Mouse (Mus musculus) cerebellum, postnatal 10 days (tissue): Measurements from ENCODE around the gene Kcnmb1.

Experiments
- DNase-seq, 2 experiments: peaks; one replicate each; pipeline ENCODE4 v3.0.0; 2021; ENCODE audit warnings: mixed read lengths in 2 of 2

Gene Kcnmb1

GRCm38 (mm10) chr11:33944786-33945328 is 18.0 kb upstream of the Kcnmb1 start:
- DNase-seq = no peak

- no peak for DNase-seq
Measured at GRCm38 (mm10) chr11:33946501-33946900, 16.3 kb upstream of the Kcnmb1 start.

GRCm38 (mm10) chr11:33951155-33951554 is 11.7 kb upstream of the Kcnmb1 start:
- no peak for DNase-seq

- no peak for DNase-seq
Measured at GRCm38 (mm10) chr11:33951684-33952625, 10.9 kb upstream of the Kcnmb1 start.

GRCm38 (mm10) chr11:33955982-33956381 is 6.8 kb upstream of the Kcnmb1 start:
- DNase-seq = no peak

- DNase-seq = no peak
Measured at GRCm38 (mm10) chr11:33956623-33957022, 6.2 kb upstream of the Kcnmb1 start.

GRCm38 (mm10) chr11:33957595-33957994 is 5.2 kb upstream of the Kcnmb1 start:
- peak; percentile 57 to 58 for DNase-seq

- DNase-seq = peak; percentile 53 to 57
Measured at GRCm38 (mm10) chr11:33958713-33959112, 4.1 kb upstream of the Kcnmb1 start.

- no peak for DNase-seq
Measured at GRCm38 (mm10) chr11:33962178-33962577, 635 bp upstream of the Kcnmb1 start.

- no peak for DNase-seq
Measured at GRCm38 (mm10) chr11:33965380-33965779, 2.6 kb downstream of the Kcnmb1 start.

- no peak for DNase-seq
Measured at GRCm38 (mm10) chr11:33967708-33968107, 4.9 kb downstream of the Kcnmb1 start.

- no peak for DNase-seq
Measured at GRCm38 (mm10) chr11:33969199-33969598, 6.4 kb downstream of the Kcnmb1 start.

- DNase-seq = peak; percentile 17 to 21
Measured at GRCm38 (mm10) chr11:33972114-33972513, 9.3 kb downstream of the Kcnmb1 start.

GRCm38 (mm10) chr11:33974341-33975040 is 11.7 kb downstream of the Kcnmb1 start:
- peak; percentile 79 to 84 for DNase-seq

- DNase-seq = peak; percentile 51 to 63
Measured at GRCm38 (mm10) chr11:33975121-33975520, 12.3 kb downstream of the Kcnmb1 start.

- DNase-seq = no peak
Measured at GRCm38 (mm10) chr11:33980146-33980545, 17.3 kb downstream of the Kcnmb1 start.

- no peak for DNase-seq
Measured at GRCm38 (mm10) chr11:33986525-33986924, 23.7 kb downstream of the Kcnmb1 start.

GRCm38 (mm10) chr11:33990002-33990401 is 27.2 kb downstream of the Kcnmb1 start:
- no peak for DNase-seq

- DNase-seq = peak; percentile 83 to 93
Measured at GRCm38 (mm10) chr11:33992938-33993337, 30.1 kb downstream of the Kcnmb1 start, which contains the start of gene Kcnip1. Kcnip1 (minus strand) TSS chr11:33993152.

- no peak for DNase-seq
Measured at GRCm38 (mm10) chr11:33993496-33993895, 30.7 kb downstream of the Kcnmb1 start.

GRCm38 (mm10) chr11:33998244-33998643 is 35.4 kb downstream of the Kcnmb1 start:
- DNase-seq = no peak

GRCm38 (mm10) chr11:34000416-34000815 is 37.6 kb downstream of the Kcnmb1 start:
- DNase-seq = no peak

- peak; percentile 76 to 80 for DNase-seq
Measured at GRCm38 (mm10) chr11:34001938-34002592, 39.3 kb downstream of the Kcnmb1 start.
